Mouse (Mus musculus): ENCODE measurements around the gene Ppt2.
A peak's percentile ranks its signal among the peaks of the same experiment; 100 is the strongest.

Ppt2 gene

DNA sequence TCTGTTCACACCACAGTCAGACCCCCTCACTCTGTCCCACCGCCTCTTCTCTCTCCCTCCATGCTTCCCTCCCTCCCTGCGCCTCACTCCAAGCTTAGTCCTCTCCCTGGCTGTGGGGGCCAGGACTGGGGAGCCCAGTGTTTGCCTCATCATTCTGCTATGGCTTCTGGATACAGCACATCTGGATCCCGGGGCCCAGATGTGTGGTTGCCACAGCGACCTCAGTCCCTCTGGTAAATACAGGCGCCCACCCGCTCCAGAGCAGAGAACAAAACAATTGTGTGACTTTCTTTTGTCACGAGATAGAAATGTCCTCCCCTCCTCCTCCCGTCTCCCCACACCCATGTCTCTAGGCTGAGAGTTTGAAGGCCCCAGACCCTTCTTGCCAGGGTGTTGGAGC, 28.4 kb upstream of the Ppt2 start:
- DNase-seq (ENCODE audit: low spot score in 2 of 2) = no peak

DNA sequence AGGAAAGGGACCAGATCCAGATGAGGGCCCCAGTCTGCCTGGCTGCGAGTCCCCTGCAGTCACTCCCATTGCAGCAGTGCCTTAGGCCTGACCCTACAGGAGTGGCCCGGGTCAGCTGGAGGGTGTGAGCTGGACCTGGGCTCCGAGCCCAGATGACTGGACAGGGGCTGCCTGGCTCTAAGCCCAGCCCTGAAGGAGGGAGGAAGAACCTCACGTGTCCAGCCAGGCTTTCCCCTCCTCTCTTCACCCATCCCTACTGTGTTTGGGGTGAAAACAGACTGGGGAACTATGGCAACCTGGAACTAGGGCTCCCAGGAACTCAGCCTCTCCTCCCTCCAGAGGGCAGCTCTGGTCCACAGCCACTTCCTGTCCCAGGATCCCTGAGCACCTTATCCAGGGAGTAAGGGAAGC, 27.3 kb upstream of the Ppt2 start:
- peak; percentile 76 to 81 for DNase-seq (ENCODE audit: low spot score in 2 of 2)

DNA sequence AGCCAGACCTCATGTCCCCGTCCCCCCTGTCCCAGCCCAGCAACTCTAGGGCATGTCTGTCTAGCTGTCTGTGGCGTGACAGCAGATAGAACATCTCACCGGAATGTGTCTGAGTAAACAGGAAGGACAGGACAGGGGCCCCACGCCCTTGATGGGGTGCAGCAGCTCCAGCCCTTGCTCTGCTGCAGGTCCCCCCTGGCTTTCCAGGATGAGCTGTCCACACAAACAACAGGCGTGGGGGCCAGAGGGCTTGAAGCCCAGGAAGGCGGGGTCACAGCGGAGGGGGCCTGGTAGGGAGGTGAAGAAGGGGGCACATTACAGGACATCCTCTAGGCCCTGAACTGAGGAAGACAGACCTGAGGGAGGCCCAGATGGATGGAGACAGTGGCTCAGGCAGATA, 26.9 kb upstream of the Ppt2 start:
- no peak for DNase-seq (ENCODE audit: low spot score in 2 of 2)

DNA sequence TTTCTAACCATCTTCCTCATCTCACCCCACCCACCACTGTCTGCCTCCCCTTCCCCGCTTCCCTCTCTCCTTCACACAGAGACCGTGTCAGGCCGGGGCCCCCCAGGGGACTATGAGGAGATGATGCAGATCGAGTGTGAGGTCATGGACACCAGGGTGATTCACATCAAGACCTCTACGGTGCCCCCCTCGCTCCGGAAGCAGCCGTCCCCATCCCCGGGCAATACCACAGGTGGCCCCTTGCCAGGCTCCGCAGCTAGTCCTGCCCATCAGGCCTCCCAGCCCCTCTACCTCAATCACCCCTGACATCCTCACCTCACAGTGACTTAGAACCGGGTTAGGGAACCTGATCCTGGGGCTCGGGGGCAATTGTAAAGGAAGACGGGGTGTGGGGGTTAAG, 26.1 kb upstream of the Ppt2 start:
- DNase-seq (ENCODE audit: low spot score in 2 of 2) = no peak

DNA sequence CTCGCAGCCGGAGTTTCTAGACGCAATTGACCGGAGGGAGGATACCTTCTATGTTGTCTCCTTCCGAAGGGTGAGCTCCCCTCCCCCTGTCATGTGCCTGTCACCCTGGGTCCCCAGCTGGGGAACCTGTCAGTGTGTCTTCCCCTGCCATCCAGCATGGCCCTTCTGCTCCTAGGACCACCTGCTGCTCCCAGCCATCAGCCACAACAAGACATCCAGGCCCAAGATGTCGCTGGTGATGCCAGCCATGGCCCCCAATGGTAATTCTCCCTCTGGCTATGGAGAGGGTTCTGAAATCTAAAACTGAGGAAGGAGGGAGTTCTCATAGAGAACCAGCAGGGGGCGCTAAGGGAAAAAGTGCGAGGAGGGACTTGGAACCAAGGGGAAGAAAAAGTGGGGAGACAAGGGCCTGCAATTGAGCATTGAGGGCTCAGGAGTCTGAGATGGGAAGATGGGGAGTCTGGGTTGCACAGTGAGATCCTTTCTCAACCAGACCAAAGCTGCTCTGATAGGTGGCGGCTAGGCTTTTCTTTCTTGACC, 25.5 kb upstream of the Ppt2 start:
- DNase-seq (ENCODE audit: low spot score in 2 of 2) = peak in 1 of 2 experiments; percentile 76

DNA sequence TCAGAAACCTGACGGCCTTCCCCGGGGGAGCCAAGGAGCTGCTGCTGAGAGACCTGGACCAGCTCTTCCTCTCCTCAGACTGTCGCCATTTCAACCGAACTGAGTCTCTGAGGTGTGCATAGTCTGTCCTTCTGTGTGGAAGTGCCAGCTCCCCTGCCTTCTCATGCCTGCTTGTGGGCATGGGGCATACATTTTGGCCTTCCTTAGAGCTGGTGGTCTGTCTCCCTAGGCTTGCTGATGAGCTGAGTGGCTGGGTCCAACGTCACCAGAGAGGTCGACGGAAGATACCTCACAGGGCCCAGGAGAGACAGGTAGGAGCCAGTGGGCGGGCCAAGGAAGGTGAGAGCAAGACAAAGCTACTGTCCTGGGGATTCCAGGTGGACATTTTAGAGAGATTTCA, 24.7 kb upstream of the Ppt2 start:
- no peak for DNase-seq (ENCODE audit: low spot score in 2 of 2)

DNA sequence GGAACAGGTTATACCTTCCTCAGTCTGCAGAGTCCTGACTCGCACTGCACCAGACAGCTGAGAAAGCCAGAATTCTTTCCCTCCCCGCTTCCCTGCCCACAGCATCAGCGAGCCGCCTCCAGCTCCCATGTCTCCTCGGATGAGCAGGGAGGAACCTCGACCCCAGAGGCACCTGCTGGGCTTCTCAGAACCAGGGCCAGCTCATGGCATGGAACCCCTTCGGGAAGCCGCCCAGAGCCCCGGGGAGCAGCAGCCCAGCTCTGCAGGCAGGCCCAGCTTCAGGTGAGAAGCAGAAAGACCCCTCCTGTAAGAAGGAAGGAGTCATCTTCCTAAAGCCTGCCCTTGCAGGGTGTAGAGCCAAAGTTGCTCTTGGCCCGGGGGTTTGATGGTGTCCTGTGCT, 24.2 kb upstream of the Ppt2 start:
- no peak for DNase-seq (ENCODE audit: low spot score in 2 of 2)

DNA sequence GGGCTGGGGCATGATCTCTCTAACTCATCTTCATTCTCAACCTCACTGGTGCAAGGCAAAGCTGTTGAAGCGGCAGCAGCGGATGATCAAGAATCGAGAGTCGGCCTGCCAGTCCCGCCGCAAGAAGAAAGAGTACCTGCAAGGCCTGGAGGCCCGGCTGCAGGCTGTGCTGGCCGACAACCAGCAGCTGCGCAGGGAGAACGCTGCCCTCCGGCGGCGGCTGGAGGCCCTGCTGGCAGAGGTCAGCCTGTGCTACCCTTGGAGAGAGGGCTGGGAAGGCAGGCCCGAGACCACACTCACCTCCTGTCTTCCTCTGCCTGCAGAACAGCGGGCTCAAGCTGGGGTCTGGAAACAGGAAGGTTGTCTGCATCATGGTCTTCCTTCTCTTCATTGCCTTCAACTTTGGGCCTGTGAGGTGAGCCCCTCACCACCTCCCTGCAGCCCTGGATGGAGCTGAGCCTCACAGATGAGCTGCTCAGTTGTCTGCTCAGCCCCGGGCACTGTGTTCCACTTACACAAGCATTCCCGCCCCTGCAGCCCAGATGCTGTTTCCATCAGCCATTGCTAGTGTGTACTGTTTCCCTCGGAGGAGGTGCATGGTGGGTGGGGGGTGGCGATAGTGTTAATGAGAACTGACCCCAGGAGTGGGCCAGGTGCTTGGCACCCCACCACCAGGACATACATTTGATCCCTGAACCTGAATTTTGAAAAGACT, 23.4 kb upstream of the Ppt2 start:
- no peak for DNase-seq (ENCODE audit: low spot score in 2 of 2)

DNA sequence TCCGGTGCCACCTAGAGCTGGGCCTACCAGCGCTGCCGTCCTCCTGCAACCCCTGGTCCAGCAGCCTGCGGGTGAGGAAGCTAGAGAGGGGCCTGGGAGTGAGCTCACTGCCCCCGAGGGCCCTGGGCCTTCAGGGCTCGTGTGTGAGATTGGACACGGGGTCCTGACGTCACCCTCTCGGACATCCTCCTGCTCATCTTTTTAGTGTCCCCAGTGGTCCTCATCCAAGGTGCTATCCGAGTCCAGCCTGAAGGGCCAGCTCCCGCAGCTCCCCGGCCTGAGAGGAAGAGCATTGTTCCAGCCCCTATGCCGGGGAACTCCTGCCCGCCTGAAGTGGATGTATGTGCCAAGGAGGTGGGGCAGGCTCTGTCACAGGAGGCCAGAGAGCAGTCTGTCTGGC, 22.5 kb upstream of the Ppt2 start:
- DNase-seq (ENCODE audit: low spot score in 2 of 2) = no peak

DNA sequence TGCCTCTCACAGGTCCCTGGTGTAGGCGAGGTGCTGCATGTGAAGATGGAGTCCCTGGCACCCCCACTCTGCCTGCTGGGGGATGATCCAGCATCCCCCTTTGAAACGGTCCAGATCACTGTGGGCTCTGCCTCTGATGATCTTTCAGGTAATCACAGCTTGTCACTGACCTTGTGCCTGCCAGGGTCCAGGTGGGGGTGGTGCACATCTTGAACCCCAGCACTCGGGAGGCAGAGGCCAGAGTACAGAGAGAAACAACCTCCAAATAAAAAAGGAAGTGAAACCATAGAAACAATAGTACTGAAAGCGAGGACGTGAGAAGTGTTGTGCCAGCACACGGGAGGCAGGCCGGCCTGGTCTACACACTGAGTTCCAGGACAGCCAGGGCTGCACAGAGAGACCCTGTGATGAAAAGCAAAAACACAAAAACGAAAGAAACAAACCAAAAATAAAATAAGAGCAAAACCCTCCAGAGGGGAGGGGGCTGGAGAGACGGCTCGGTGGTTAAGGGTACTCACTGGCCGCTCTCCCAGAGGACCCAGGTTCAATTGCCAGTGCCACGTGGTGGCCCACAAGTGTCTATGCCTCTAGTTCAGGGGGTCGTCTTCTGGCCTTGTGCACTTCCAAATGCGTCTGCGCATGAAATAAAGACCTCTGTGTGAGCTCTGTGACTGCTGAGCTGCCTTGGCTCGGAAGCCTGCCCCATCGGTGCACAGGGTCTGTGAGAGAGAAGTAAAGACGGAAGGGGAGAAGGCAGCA, 21.0 kb upstream of the Ppt2 start:
- no peak for DNase-seq (ENCODE audit: low spot score in 2 of 2)

DNA sequence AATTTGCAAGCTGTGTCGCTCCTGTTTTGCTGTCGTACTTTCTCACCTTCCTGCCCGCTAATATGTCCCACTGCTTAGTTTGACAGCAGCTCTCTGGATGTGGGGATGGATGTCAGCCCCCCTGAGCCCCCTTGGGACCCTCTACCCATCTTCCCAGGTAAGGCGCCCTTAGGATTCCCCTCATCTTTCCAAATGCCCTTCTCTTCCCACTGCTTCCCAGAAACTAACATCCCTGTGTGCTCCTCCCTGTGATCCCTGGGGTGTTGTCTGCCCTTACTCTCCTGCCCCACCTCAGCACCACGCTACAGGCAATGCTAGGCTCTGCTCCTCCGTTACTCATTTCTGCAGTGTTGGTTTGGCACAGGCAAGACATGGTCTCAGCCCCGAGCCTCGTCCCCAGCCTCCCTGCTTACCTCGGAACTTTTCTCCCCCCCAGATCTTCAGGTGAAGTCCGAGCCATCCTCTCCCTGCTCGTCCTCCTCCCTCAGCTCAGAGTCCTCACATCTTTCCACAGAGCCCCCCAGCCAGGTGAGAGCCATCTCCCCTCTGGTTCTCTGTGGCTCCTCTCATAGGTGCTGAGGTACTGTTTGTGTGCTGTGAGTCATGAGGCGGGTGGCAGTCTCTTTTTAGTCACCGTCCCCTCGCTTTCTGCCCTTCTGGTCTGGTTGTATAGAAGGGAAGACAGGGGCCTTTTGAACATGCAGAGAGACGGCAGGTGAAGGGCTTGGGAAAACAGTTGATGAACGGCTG, 20.0 kb upstream of the Ppt2 start:
- no peak for DNase-seq (ENCODE audit: low spot score in 2 of 2)

DNA sequence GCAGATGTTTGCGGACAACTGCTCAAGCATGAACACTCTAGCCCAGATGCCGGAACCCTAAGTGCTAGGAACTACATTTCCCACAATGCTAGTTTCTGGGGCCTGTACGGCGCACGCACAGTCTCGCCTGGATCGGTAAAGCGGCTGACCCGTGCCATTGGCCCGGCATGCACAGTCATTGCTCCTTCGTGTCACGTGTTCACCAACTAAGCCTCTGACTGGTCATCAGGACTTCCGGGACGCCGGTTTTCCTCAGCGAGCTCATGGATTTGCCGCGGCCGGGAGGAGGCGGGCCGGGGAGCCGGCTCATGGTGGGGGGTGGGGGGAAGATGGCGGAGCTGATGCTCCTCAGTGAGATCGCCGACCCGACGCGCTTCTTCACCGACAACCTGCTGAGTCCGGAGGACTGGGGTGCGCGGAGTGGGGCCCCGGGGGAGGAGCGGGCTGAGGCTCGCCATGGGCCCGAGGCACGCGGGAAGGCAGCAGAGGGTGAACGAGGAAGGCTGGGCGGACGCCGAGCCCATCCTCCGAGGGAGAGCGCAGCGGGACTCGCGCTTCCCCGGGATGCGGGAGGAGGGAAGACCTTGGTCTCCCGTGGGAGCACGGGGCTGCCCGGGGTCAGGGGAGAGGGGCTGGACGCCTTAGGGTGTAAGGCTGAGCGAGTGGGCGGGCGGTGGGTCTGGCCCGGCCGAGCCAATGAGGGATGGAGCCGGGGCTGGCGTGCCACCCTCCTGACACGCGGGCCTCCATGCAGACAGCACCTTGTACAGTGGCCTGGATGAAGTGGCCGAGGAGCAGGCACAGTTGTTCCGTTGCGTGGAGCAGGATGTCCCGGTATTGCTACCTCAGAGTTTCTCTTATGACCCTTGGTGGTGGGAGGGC, 18.8 kb upstream of the Ppt2 start, which contains the start of gene Atf6b:
Gene Atf6b (plus strand): TSS at position 241 of the 882 bp plus-strand sequence.
- DNase-seq (ENCODE audit: low spot score in 2 of 2) = peak; percentile 99 to 100

DNA sequence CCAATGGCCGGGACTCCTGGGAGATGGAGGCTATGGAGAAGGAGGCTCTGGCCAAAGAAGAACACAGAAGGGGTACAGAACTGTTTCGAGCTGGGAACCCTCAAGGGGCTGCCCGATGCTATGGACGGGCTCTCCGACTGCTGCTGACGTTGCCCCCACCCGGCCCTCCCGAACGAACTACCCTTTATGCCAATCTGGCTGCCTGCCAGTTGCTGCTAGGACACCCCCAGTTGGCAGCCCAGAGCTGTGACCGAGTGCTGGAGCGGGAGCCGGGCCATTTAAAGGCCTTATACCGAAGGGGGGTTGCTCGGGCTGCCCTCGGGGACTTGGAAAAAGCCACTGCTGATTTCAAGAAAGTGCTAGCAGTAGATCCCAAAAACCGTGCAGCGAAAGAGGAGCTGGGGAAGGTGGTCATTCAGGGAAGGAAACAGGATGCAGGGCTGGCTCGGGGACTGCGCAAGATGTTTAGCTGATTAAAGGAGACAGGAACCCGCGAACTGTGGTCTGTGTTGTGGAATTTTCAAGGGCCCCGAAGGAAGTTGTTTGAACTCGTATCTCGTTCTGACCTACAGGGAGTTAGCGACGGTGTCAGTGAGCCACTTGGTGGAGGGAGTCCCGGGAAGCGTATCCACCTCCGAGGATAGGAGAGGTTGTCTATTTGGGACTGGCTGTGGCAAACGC, 17.7 kb upstream of the Ppt2 start:
- peak in 1 of 2 experiments; percentile 56 for DNase-seq (ENCODE audit: low spot score in 2 of 2)

DNA sequence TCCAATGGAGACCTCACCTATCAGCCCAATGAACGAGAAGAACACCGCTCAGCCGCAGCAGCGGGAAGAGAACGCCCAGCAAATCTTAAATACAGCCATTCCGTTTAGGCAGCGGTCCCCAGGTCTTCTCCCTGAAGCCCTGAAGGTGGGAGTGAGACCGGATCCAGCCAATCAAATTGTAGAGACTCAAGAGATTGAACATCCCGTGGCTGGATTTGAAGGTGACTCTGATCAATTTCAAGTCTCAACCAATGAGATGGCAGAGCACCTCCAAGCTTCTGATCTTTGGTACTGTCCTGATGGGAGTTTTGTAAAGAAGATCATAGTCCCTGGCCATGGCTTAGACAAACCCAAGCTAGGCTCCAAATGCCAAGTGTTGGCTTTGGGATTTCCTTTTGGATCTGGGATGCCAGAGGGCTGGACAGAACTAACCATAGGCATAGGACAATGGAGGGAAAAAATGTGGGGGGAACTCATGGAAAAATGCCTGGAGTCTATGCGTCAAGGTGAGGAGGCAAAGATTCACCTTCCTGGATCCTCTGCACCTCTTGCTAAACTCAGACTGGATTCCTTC, 17.0 kb upstream of the Ppt2 start:
- DNase-seq (ENCODE audit: low spot score in 2 of 2) = no peak

DNA sequence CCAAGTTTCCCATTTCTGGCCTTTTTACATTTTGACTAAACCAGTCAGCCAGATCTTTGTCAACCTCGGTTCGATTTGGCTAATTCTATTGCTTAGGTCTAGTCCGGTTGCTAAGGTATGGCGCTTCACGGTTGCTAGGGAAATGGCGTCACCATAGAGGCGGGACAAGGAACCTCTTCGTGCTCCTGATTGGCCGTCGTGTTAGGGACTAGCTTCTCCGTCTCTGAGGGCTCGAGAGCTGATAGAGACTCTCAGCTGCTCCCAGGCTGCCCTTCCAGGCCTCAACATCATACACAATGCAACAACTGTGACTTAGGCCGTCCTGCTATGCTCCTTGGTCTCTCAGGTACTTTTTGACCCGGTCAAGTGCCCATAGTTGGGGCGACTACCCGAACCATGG, 16.3 kb upstream of the Ppt2 start, which contains the start of gene Fkbpl:
Gene Fkbpl (plus strand): TSS at position 157 of the 400 bp plus-strand sequence.
- peak; percentile 98 for DNase-seq (ENCODE audit: low spot score in 2 of 2)

DNA sequence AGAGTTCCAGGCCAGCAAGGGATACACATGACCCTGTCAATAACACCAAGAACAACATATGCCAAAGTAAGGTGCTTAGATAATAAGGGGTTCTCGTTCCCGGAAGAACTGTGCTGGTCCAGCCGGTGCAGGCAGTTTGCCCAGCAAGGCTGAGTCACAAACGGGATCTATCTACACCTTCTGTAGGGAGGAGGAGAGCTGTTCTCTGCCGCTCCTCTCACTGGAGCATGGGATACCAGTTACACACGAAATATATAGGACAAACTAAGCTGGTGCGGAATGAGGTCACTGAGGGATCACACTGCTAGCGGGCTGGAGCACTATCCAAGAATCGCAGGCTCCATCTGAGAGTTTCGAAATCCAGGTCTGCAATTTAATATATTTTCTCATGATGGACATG, 15.6 kb upstream of the Ppt2 start:
- DNase-seq (ENCODE audit: low spot score in 2 of 2) = peak in 1 of 2 experiments; percentile 39

DNA sequence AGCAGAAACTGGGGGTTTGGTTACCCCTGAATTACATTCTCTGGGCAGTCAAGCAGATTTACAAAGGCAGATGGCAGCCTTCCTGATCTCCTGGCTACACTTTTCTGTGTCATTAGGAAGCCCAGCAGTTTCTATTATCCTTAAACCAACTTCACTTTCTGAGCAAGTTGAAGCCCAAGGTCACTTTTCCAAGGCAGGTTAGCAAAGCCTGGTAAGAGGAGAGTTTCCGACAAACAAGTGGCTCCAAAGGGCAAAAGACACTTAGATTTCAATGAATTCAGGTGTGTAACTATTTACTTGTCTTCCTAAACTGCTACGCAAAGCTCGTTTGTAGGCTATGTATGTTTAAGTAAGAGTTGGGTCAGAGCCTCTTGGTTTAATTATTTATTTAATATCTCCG, 15.1 kb upstream of the Ppt2 start:
- no peak for DNase-seq (ENCODE audit: low spot score in 2 of 2)

DNA sequence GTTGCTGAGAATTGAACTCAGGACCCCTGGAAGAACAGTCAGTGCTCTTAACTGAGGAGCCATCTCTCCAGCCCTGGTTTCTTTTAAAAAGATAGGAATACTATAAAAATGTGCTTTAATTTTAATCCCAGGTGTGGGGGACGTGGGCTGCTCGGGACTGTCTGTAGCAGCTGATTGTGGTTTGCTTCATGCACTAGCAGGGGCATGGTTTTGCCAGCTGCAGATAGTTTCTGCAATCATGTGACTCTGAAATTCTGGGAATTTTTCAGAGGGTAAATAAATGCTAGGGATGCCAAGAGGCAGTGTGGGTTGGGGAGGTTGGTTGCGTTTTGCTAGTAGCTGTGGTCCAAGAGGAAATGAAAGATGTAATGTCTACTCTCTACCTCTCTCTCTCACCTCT, 13.6 kb upstream of the Ppt2 start:
- DNase-seq (ENCODE audit: low spot score in 2 of 2) = no peak

DNA sequence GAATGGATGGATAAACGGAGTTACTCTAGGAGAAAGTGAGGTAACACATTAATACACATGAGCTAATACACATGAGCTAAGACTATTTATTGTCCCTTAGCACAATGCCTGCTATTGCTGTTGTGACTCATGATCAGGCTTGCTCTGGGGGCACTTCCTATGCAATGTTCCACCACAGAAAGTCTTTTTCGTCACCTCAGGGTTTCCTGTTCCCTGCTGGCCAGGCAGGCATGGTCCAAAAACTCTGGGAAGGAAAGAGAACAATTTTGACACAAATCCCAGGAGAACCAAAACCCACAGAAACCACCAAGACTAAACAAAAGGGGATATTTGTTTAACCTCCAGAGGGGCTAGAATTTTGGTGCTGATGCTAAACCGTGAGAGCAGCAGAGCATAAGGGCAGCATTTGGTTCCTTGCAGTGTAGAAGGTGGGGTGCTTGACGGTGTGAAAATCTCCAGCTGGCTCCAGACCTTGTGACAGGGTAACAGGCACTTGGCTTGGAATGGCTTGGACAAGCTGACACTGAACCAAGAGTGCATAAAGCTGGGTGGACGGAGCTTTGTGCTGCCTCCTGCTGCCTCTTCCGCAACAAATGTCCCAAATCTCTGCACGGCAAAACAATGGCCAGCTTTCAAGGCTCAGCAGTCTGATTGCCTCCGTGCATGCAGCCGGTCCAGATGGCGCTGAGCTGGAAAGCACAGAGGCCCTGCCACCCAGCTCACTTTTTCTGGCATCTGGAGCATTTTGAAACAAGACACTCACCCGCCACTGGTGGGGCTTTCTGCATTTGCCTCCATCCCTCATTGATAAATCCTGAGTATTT, 12.7 kb upstream of the Ppt2 start:
- peak; percentile 53 to 64 for DNase-seq (ENCODE audit: low spot score in 2 of 2)

All from right cerebral cortex, postnatal 10 days (tissue).